Mouse (Mus musculus) monocyte, adult 2 months (primary cell): ENCODE measurements around the gene Emc10.

Experiments
- DNase-seq, 2 experiments: peaks; one replicate each; pipeline ENCODE4 v3.0.0; 2022; ENCODE audit warnings: low spot score in 2 of 2, low read depth in 1 of 2

Gene Emc10

GRCm38 (mm10) chr7:44495992-44496770 lies at the start of gene Emc10, which contains the start of gene Fam71e1:
Gene Emc10, minus strand, starts transcription at chr7:44496529.
Gene Fam71e1, plus strand, starts transcription at chr7:44496581.
- DNase-seq: peak; percentile 90 to 95

GRCm38 (mm10) chr7:44543071-44543470 lies 46.7 kb upstream of the Emc10 start:
- DNase-seq: no peak

- DNase-seq: no peak
Observed at GRCm38 (mm10) chr7:44542555-44542954, 46.2 kb upstream of the Emc10 start.

GRCm38 (mm10) chr7:44538756-44539624 lies 42.7 kb upstream of the Emc10 start:
- DNase-seq: no peak

- DNase-seq: no peak
Observed at GRCm38 (mm10) chr7:44537496-44537895, 41.2 kb upstream of the Emc10 start.

GRCm38 (mm10) chr7:44537009-44537408 lies 40.7 kb upstream of the Emc10 start:
- DNase-seq: no peak

GRCm38 (mm10) chr7:44536590-44536968 lies 40.2 kb upstream of the Emc10 start:
- no peak for DNase-seq

GRCm38 (mm10) chr7:44535657-44536589 lies 39.6 kb upstream of the Emc10 start:
- DNase-seq: no peak

- DNase-seq: no peak
Observed at GRCm38 (mm10) chr7:44534656-44535441, 38.5 kb upstream of the Emc10 start.

GRCm38 (mm10) chr7:44534242-44534641 lies 37.9 kb upstream of the Emc10 start:
- DNase-seq: peak in 1 of 2 experiments; percentile 37

GRCm38 (mm10) chr7:44533746-44534045 lies 37.4 kb upstream of the Emc10 start:
- DNase-seq: no peak

- no peak for DNase-seq
Observed at GRCm38 (mm10) chr7:44532918-44533745, 36.8 kb upstream of the Emc10 start.

GRCm38 (mm10) chr7:44531946-44532732 lies 35.8 kb upstream of the Emc10 start, which contains the start of gene Spib:
Gene Spib, minus strand, starts transcription at chr7:44532071.
- no peak for DNase-seq

- no peak for DNase-seq
Observed at GRCm38 (mm10) chr7:44531207-44531606, 34.9 kb upstream of the Emc10 start.

GRCm38 (mm10) chr7:44530507-44530906 lies 34.2 kb upstream of the Emc10 start:
- DNase-seq: no peak

GRCm38 (mm10) chr7:44529518-44529917 lies 33.2 kb upstream of the Emc10 start:
- DNase-seq: no peak

GRCm38 (mm10) chr7:44527483-44528398 lies 31.4 kb upstream of the Emc10 start:
- DNase-seq: peak; percentile 50 to 72
